Mouse (Mus musculus) erythroblast, embryonic 14.5 days (primary cell): ENCODE results near the gene Ndufa13. TPM values are rescaled to one million over a fixed set of nuclear protein-coding genes. Genes with fewer than 3 reads are reported as not detected.
A peak's percentile ranks its signal among the peaks of the same experiment; 100 is the strongest.

Experiments
- H3K27me3 ChIP-seq: 2 replicates; pipeline ENCODE4 v1.6.1; 2012; ENCODE audit warnings: inconsistent platforms; ENCODE audit not compliant: control insufficient read depth
- H3K36me3 ChIP-seq: 2 replicates; pipeline ENCODE4 v1.6.1; 2012; ENCODE audit warnings: mild to moderate bottlenecking, inconsistent platforms; ENCODE audit not compliant: control insufficient read depth
- H3K4me1 ChIP-seq: 2 replicates; pipeline ENCODE4 v1.6.1; 2012; ENCODE audit warnings: inconsistent platforms; ENCODE audit not compliant: control insufficient read depth
- H3K4me3 ChIP-seq: replicated peaks from 2 replicates; pipeline ENCODE3; 2012; ENCODE audit warnings: moderate library complexity, mild to moderate bottlenecking, inconsistent platforms
- H3K9me3 ChIP-seq: 2 replicates; pipeline ENCODE4 v1.6.1; 2012; ENCODE audit warnings: low read length, inconsistent platforms, mixed read lengths; ENCODE audit not compliant: control insufficient read depth
- GATA1 ChIP-seq: IDR thresholded peaks from 2 replicates; pipeline ENCODE4 v1.6.1; 2012; ENCODE audit warnings: low read length, inconsistent platforms, mixed read lengths
- TAL1 ChIP-seq: IDR thresholded peaks from 3 replicates; pipeline ENCODE4 v1.6.1; 2012; ENCODE audit warnings: low read length, inconsistent platforms, mixed read lengths
- polyA plus RNA-seq: library from polyadenylated mRNA; stranded (reverse); fragments of >175 nt; gene quantifications from 2 replicates; pipeline ENCODE4 v1.2.3, GENCODE M21; 2012

Ndufa13 gene
- polyA plus RNA-seq, 1 experiment: 19.7 TPM

DNA sequence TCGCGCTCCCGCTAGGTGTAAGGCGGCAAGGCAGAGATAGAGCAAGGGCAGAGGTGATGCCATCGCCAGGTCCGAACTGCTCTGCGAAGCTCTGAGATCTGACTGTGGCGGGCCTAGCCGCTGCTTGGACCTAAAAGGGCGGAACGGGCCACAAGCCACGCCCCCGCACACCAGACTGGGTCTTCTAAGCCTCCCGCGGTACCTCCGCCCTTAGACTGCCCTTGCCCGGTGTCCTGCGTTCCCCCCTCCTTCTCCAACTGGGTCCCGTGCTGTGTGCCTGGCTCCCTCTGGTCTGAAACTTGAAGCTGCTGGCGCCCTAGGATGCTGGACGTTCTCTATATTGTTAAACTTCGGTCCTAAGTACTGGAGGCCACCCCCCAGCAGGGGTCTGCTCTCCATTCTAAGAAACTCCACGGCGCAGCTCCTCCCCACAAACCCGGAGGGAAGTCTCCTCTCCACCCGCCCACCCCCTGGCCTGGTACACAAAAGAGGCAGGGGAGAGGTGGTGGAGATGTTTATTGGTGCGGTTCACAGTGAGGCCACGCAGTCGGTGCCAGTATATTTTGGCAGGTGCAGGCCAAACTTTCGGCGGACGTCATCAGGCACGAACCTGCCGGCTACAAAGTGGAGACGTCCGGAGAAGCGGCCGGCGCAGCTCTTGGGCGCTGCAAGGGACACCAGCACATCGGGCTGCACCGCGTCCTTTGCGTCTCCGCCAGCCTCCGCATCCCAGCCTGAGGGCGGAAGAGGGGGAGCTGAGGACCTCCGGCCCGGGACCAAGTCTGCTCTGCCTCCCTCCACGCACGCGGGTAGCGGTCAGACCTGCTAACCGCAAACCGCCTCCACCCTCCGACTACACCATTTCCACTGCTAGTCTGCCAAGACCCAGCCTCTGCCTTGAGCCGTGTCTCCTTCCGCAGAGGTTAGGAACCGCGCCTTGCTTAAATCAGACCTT is 14.8 kb downstream of the Ndufa13 start, which contains the start of gene Cilp2:
TSS of gene Cilp2 (minus strand) at position 399 of the 955 bp plus-strand sequence.
- peaks cover 10% of the 10 kb centered on the region for H3K4me1 ChIP-seq
- peaks cover 4% of the 10 kb centered on the region for H3K36me3 ChIP-seq
- H3K9me3 ChIP-seq: peaks cover 20% of the 10 kb centered on the region
- H3K27me3 ChIP-seq: peaks cover 86% of the 10 kb centered on the region
- TF ChIP-seq GATA1 (no peak), TAL1 (no peak)
- H3K4me3 ChIP-seq: no peak within 1 kb of the TSS

DNA sequence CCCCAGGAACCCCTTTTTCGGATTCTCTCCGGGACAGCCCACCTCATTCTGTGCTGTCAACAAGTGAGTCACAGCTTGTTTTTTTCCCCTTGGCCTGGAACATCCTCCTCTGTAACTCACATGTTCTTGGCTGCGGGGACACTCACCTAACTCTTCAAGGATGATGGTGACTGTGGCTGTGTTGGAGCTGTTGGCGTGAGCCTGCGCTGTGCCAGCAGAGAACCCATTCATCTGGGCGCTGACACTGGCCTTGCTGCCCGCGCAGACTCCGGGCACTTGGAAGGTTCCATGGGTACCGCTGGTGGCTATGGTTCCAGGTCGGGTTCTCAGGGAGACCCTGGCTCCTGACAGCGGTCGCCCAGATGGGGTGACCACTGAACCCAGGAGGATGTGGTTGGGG is 18.2 kb downstream of the Ndufa13 start:
- TF ChIP-seq TAL1 (no peak), GATA1 (no peak)
- peaks cover 39% of the 10 kb centered on the region for H3K9me3 ChIP-seq
- H3K4me1 ChIP-seq: peaks cover 19% of the 10 kb centered on the region
- H3K27me3 ChIP-seq: peaks cover 100% of the 10 kb centered on the region
- no peaks in the 10 kb centered on the region for H3K36me3 ChIP-seq
- no peak overlapping the region for H3K4me3 ChIP-seq

DNA sequence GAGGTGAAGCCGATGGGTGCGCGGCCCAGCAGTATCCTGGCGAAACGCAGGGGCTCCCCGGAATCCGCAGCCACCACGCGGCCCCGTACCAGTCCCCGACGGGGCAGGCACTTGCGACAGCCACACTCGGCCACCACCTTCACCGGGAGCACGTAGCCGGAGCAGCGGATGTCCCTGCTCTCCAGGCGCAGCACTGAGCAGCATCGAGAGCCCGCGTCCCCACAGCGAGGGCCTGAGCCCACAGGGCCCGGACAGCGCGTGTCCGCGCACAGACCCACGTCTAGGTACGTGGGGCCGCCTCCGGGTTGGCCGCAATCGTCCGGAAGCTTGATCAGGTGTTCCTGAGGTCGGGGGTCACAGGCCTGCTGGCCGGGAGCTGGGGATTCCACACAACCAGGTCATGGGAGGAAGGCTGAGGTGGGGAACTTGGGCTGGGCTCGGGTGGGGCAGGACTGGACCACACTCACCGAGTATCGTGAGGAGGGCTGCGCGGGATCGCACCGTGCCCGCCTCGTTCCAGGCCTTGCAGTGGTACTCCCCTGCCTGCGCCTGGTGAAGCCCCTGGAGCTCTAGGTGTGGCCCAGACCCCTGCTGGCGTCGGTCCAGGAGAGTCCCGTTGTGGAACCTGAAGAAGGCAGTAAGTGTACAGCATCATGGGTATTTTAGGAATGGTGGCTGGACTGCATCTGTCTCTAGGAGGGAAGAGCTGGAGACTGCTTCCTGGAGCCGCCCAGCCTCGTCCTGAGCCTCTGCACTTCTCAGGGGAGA is 19.3 kb downstream of the Ndufa13 start:
- H3K4me1 ChIP-seq: peaks cover 18% of the 10 kb centered on the region
- H3K9me3 ChIP-seq: peaks cover 33% of the 10 kb centered on the region
- peaks cover 92% of the 10 kb centered on the region for H3K27me3 ChIP-seq
- no peak for TF ChIP-seq TAL1
- no peak for TF ChIP-seq GATA1
- no peak overlapping the region for H3K4me3 ChIP-seq
- no peaks in the 10 kb centered on the region for H3K36me3 ChIP-seq

DNA sequence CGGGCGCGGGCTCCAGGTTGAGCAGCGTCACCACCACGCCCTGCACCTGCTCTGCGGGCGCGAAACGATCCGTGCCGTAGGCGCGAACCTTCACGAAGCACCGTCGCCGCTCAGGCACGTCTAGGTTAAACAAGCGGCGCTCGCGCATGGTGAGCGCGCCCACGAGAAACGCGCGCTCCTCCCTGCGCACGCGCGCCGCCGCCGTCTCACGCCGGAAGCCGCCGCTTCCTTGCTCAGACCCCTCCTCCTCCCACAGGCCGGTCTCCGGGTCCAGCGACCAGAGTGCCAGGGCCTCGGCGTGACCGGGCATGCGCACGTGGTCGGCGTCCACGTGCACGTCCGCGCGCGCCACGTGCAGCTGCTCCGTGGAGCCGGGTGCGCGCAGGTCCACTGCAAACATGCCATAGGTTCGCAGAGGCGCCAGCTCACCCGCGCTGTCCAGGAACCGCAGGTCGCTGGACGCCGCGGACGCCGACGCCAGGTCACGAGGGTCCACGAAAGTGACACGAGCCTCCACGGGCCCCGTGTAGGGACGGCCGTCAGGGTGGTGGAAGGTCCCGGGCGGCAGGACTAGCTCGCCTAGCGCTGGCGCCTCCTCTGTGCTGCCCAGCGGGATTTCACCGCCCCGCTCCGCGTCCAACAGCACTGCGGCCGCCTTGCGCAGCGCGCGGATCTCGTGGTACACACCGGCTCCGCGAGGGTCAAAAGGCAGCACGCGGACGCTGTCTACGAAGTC is 20.2 kb downstream of the Ndufa13 start:
- TF ChIP-seq TAL1 (no peak), GATA1 (no peak)
- H3K27me3 ChIP-seq: peaks cover 84% of the 10 kb centered on the region
- peaks cover 16% of the 10 kb centered on the region for H3K4me1 ChIP-seq
- no peaks in the 10 kb centered on the region for H3K36me3 ChIP-seq
- peak overlapping the region; percentile 31 for H3K4me3 ChIP-seq
- H3K9me3 ChIP-seq: peaks cover 29% of the 10 kb centered on the region

DNA sequence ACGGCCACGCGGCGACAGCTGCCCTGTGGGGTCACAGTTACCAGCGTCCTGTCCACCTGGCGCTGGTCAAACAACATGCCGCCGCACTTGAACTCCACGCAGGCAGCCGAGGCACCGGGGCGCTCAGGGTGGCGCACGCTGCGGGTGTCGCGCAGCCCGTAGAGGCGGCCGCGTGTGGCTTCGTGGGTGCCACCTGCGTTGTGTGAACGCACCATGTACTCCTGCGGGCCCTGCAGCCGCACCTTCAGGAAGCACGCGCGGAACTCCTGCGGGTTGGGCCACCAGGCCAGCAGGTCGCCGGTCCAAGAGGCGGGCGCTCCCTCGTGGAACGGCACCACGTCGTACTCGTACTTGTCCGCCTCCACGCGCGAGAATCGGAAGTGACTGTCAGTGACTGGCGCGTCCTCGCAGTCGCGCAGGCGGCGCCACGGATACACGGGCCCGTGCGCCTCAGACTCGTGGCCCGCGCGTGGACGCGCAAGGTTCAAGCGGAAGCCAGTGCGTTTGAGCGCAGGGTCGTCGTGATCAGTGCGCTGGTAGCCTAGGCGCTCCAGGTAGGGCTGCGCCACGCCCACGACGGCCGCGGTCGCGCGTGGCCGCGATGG is 21.0 kb downstream of the Ndufa13 start:
- Histone ChIP-seq H3K4me1 (peaks cover 15% of the 10 kb centered on the region), H3K4me3 (no peak overlapping the region), H3K27me3 (peaks cover 81% of the 10 kb centered on the region), H3K9me3 (peaks cover 29% of the 10 kb centered on the region), H3K36me3 (no peaks in the 10 kb centered on the region)
- no peak for TF ChIP-seq TAL1
- no peak for TF ChIP-seq GATA1

DNA sequence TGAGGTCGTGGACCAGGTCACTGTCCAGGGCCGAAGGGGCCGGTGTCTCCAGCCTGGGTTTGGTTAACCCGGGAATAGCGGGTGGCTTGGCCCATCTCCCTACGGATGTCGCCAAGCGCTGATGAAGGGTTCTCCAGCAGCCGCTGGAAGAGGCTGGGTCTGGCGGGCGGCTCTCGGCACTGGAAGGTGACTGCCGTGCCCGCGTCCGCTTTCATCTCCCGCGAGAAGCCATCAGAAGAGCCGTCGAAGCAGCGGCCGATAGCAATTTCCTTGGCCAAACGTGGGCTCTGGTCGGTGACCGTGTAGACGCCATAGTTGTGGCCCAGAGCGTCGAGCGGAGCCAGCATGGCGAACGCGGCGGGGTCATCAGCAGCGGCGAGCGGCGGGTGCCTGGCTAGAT is 21.5 kb downstream of the Ndufa13 start:
- Histone ChIP-seq H3K27me3 (peaks cover 76% of the 10 kb centered on the region), H3K4me1 (peaks cover 15% of the 10 kb centered on the region), H3K4me3 (no peak overlapping the region), H3K36me3 (no peaks in the 10 kb centered on the region), H3K9me3 (peaks cover 29% of the 10 kb centered on the region)
- TF ChIP-seq TAL1 (no peak), GATA1 (no peak)

DNA sequence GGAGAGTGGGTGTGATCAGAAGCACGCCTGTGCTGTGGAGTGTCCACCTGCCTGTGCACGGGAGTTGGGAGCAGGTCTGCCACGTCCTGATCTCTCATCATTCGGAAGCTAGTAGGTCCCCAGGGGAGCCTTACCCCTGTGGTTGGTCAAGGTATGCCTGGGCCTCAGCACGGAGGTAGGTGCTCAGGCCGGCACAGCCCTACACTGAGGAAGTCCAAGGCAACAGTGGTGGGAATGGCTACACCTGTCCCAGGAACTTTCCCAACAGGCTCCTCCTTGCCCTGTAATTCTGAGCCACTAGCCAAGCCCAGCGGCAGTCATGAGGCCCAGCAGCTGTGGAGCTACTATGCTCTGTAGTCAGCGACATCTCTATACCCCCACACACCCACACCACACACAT is 22.7 kb downstream of the Ndufa13 start:
- Histone ChIP-seq H3K36me3 (no peaks in the 10 kb centered on the region), H3K4me1 (peaks cover 13% of the 10 kb centered on the region), H3K27me3 (peaks cover 64% of the 10 kb centered on the region), H3K9me3 (peaks cover 29% of the 10 kb centered on the region), H3K4me3 (no peak overlapping the region)
- TF ChIP-seq TAL1 (no peak), GATA1 (no peak)

DNA sequence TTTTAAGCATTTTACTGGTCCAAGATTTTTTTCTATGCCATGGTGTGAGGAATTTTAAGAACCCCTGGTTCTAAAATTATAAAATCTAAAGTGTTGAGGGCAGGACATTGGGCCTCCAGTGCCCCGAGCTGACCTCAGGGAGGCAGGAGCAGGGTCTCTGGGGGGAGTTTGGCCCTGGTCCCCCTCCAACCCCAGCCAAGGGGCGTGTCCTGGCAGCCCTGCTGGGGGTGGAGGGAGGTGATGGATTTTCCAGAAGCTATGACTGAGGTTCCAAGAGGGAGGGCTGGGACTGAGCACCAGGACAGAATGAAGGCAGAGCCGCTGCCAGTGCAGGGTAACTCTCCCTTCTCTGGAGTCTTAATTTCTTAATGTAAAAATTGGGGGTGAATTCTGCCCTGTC is 24.4 kb downstream of the Ndufa13 start:
- H3K4me1 ChIP-seq: peaks cover 13% of the 10 kb centered on the region
- H3K4me3 ChIP-seq: no peak overlapping the region
- H3K27me3 ChIP-seq: peaks cover 47% of the 10 kb centered on the region
- no peaks in the 10 kb centered on the region for H3K36me3 ChIP-seq
- no peak for TF ChIP-seq TAL1
- no peak for TF ChIP-seq GATA1
- peaks cover 25% of the 10 kb centered on the region for H3K9me3 ChIP-seq
